Mouse (Mus musculus): Measurements from ENCODE around the gene Lnx1. TPM values are rescaled to one million over a fixed set of nuclear protein-coding genes. Genes with fewer than 3 reads are reported as not detected.

The Lnx1 gene
- total RNA-seq, 2 experiments from 2014 or later: 0.57 to 0.83 TPM

DNA sequence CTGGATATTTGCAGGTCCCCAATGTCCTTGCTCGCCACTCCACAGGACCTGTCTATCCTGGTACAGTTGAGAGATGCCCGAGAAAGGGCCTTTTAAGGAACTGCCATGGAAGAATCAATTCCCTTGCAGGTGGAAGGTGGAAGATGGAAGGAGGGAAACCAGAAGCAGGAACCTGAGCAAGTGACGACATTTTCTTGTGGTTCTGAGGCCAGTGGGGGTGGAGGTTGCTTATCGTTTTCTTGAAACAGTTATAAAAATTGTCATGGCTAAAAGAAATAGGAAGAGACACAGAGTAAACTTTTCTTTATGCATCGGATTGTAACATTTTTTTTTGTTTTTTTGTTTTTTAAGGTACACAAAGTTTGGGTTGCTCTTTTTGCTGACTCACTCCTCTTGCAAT lies 46.3 kb downstream of the Lnx1 start:
- no peak for DNase-seq (ENCODE audit: low spot score in 2 of 2)

DNA sequence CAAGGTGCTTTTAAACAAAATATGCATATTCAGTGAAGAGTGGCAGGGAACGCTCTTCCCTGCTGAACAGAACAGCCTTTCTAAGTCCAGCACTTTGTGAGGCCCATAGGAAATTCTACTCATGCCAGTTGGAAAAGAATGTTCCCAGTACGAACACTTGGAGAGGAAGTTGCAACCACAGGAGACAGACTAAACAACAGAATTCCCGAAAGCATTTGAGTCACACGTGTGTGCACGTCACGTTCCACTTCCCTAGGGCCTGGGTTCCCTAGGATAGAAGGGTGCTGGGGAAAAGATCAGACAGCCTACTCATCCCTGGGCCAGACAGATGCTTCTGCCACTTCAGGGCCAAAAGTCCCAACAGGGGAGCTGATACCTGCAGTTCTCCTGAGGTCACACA lies 48.2 kb downstream of the Lnx1 start:
- no peak for DNase-seq (ENCODE audit: low spot score in 2 of 2)

- DNase-seq (ENCODE audit: low spot score in 2 of 2): no peak
These were observed 48.9 kb downstream of the Lnx1 start for GRCm38 (mm10) chr5:74653766-74654165.

- no peak for DNase-seq (ENCODE audit: low spot score in 2 of 2)
These were observed 53.6 kb downstream of the Lnx1 start for GRCm38 (mm10) chr5:74649122-74649521.

- DNase-seq (ENCODE audit: low spot score in 2 of 2): no peak
These were observed 54.5 kb downstream of the Lnx1 start for GRCm38 (mm10) chr5:74648216-74648615.

- no peak for DNase-seq (ENCODE audit: low spot score in 2 of 2)
These were observed 55.1 kb downstream of the Lnx1 start for GRCm38 (mm10) chr5:74647584-74647984.

DNA sequence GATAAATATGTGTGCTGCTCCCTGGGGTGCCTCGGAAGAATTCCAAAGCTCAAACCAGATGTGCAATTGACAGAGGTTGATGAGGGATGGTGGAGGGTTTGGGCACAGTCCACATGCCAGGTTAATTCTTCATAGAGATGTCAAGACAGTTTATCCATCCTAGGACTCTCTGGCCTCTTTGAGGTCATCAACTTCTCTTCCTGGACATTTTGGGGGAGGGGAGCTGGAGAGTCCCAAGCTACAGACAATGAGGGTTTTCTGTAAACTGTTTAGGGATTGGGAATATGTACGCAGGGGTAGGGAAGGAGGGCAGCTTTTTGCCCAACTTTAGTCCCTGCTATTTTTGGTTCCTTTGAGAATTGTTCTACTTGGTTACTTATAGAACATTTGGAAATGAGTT lies 60.4 kb downstream of the Lnx1 start:
- DNase-seq (ENCODE audit: low spot score in 2 of 2): no peak

DNA sequence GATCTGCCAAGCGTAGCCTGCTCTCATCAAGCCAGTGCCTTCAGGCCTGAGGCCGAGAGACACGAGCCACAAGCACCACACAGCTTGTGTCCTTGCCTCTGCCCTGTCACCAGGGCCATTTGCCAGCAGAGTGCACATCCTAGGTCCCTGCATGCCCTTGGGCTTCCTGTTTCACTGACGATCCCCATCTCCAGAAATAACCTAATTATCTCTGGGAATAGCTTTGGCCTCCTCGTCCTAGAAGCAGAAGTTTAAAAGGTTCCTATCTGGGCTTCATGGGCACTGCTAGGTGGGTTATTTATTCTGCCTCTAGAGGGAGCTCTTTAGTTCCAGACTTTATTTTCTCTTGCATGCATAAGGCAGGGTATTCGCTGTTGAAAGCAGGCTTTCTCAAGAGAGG lies 61.7 kb downstream of the Lnx1 start:
- no peak for DNase-seq (ENCODE audit: low spot score in 2 of 2)

GRCm38 (mm10) chr5:74640504-74640903 lies 62.2 kb downstream of the Lnx1 start:
- no peak for DNase-seq (ENCODE audit: low spot score in 2 of 2)

- no peak for DNase-seq (ENCODE audit: low spot score in 2 of 2)
These were observed 63.2 kb downstream of the Lnx1 start for GRCm38 (mm10) chr5:74639516-74639915.

DNA sequence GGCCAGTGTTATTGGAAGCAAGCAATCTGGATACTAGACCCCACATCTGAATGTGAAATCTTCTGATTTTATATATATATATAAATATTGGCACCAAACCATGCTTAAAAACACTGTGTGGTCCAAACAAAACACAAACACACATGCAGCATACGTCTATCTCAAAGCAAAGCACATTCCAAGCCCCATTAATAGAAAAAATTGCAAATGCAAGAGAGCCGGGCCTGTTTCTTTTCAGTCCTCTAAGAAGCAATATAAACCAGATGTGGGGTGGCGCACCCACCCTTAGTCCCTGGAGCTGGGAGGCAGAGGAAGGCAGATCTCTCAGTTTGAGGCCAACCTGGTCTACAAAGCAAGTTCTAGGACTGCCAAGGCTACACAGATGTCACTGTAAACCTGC lies 68.3 kb downstream of the Lnx1 start:
- no peak for DNase-seq (ENCODE audit: low spot score in 2 of 2)

- no peak for DNase-seq (ENCODE audit: low spot score in 2 of 2)
These were observed 69.3 kb downstream of the Lnx1 start for GRCm38 (mm10) chr5:74633453-74633852.

DNA sequence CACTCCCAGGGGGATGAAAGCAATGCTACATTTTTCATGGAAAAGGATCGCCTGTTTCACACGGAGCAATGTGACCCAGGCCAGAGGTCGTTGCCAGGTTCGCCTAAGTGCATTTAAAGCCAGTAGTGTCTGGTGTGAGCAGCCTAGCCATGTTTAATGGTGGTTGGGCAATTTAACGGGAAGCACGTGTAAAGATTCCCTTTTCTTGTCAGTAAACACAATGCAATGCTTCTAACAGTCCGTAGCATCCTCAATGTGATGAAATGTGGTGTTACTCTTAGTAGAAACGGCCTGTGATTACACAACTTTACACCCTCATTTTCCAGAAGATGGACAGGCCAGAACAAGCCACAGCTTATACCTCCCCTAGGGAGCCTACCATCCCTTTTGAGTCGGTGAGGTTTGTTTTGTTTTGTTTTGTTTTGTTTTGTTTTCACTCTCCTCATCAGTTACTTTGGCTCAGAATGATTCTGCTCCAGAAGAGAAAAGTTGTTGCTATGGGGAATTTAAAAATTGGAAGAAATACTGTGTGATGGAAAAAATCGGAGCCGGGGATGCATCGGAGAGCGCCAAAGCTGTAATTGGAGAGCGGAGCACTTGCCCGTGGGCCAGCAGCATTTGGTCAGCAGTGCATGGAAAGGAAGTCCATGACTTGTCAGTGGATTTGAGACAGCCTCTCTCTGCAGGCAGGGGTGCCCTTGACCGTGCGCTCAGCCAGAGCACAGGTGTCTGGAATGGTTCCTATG lies 70.2 kb downstream of the Lnx1 start:
- DNase-seq (ENCODE audit: low spot score in 2 of 2): peak in 1 of 2 experiments; percentile 51

GRCm38 (mm10) chr5:74628001-74628400 lies 74.7 kb downstream of the Lnx1 start:
- no peak for DNase-seq (ENCODE audit: low spot score in 2 of 2)

DNA sequence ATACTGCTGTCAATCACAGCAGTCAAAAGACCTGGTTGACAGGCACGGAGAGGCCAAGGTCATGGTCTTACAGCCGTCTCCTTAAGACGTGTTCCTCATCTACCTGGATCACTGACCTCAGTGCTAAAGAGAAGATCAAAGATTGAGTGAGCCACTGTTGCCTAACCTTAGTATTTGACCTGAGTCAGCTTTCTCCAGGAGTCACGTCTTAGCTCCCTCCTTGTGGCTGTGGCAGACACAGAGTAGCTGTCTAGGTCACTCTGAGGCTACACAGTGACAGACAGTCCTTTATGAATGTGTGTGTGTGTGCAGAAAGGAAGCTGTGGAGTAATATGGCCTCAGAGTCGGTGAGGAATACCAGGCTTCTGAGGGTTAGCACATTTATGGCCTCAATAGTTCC lies 78.3 kb downstream of the Lnx1 start:
- DNase-seq (ENCODE audit: low spot score in 2 of 2): no peak

- DNase-seq (ENCODE audit: low spot score in 2 of 2): no peak
These were observed 79.3 kb downstream of the Lnx1 start for GRCm38 (mm10) chr5:74623316-74624000.

DNA sequence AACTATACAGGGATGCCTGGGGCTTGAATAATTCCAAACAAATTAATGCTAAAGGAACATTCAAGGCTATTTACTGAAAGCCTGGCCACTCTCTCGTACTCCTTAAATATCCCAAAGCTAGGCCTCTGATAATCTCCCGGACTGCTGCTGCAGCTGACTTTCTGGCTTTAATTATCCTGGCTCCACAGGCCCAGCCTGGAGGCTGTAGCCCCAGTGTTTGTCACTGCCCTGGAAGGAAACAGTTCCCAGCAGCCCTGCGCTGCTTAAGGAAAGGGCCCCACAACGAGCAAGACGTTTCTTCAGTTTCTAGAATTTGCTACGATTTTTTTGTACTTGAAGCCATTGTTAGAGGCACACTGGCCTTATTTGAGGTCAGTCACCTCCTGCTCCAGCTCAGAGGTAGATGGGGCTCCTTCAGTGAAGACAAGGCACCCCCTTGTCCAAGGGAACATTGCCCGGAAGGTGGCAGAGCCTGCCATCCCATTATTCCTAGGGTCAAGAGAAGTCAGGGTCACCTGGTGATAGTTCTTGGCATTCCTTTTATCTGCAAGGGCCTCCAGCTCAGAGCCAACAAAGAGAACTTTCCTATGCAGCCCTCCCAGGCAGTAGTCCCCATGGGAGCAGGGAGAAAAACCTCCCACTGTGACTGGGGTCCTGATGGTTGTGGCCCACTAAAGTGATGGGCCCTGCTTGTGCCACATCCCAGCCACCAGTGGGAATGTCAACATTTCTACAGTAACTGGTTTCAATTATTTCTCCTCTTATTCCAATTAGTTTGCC lies 80.8 kb downstream of the Lnx1 start:
- no peak for DNase-seq (ENCODE audit: low spot score in 2 of 2)

DNA sequence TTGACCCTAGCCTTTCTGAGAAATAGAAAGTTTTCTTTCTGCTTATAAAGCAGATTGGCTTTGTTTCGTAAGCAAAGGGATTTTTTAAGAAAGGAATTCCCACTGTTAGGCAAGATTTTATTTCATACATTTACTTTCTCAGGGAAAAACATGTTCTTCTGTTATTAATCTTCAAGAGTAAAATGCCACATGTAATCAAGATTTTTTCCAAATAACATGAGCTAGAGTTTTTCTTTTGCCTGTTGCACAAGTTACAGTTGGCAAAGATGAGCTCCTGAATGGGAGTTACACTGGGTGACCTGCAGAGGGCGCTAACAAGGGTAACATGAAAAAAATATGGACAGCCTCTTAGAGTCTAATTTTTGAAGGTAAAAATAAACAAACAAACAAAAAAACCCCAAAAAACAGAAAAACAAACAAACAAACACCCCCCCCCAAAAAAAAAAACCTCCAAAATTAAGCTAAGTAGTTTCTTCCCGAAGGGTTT lies 84.1 kb downstream of the Lnx1 start:
- DNase-seq (ENCODE audit: low spot score in 2 of 2): peak in 1 of 2 experiments; percentile 21

GRCm38 (mm10) chr5:74617816-74618572 lies 84.7 kb downstream of the Lnx1 start:
- no peak for DNase-seq (ENCODE audit: low spot score in 2 of 2)

DNA sequence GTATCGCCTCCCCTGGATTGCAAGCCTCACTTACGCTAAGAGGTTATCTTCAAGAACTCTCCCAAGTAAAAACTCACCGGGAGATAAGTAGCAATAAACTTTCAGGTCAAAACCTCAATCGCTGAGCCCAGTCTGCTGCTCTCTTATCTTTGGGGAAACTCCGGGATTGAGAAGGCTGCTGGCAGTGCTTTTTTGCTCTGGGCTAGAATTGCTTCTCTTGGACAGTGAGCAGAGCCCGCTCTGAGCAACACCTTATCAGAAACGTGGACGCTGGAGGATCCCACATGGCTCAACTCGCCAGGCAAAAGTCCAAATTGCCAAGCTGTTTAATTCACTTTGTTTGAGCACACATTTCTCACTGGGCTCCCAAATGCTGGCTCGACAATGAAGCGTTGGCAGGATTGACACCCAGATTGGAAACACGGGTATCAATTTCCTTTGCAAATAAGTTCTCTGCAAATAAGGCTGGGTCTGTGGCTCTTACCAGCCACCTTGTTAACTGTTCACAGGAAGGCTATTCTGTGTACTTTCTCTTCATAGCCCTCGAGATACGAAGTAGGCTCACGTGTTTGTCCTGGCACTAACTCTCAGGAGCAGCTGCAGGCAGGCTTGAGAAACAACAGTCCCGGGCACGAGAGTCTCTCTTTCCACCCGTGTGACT lies 89.1 kb downstream of the Lnx1 start:
- DNase-seq (ENCODE audit: low spot score in 2 of 2): no peak

- no peak for DNase-seq (ENCODE audit: low spot score in 2 of 2)
These were observed 90.0 kb downstream of the Lnx1 start for GRCm38 (mm10) chr5:74612713-74613112.

Measured in gastrocnemius, postnatal 4 days (tissue).